Mouse (Mus musculus) hindbrain, embryonic 14.5 days (tissue): ENCODE results near the gene Elmo1. TPM values are rescaled to one million over a fixed set of nuclear protein-coding genes. Genes with fewer than 3 reads are reported as not detected.
A peak's percentile ranks its signal among the peaks of the same experiment; 100 is the strongest.

Source experiments
- ATAC-seq: fragments of 200-750 bp; cut with Nextera tagmentation; 2 replicates; pipeline ENCODE4 v1.8.0; 2017; ENCODE audit warnings: moderate number of reproducible peaks, mild to moderate bottlenecking, moderate TSS enrichment, moderate library complexity; ENCODE audit not compliant: low FRiP score
- DNase-seq: peaks from one replicate; pipeline ENCODE4 v3.0.0-alpha.2; 2015; ENCODE audit warnings: low spot score
- H3K27ac ChIP-seq: fragments of 300-500 bp; sonication (generic); 2 replicates; pipeline ENCODE4 v1.5.1; 2014; ENCODE audit warnings: mild to moderate bottlenecking, moderate library complexity
- H3K27me3 ChIP-seq: fragments of 300-500 bp; sonication (generic); 2 replicates; pipeline ENCODE4 v1.6.1; 2014; ENCODE audit warnings: mild to moderate bottlenecking, low read length, mixed read lengths; ENCODE audit not compliant: control insufficient read depth, insufficient read depth
- H3K36me3 ChIP-seq: fragments of 300-500 bp; sonication (generic); replicated peaks from 2 replicates; pipeline ENCODE4 v1.6.1; 2014; ENCODE audit not compliant: control insufficient read depth, insufficient read depth
- H3K4me1 ChIP-seq: fragments of 300-500 bp; sonication (generic); replicated peaks from 2 replicates; pipeline ENCODE4 v1.6.1; 2014; ENCODE audit warnings: antibody characterized with exemption, low read length, mixed read lengths; ENCODE audit not compliant: control insufficient read depth, insufficient read depth
- H3K4me2 ChIP-seq: fragments of 300-500 bp; sonication (generic); replicated peaks from 2 replicates; pipeline ENCODE4 v1.6.1; 2014; ENCODE audit warnings: mild to moderate bottlenecking, moderate library complexity
- H3K4me3 ChIP-seq: fragments of 300-500 bp; sonication (generic); replicated peaks from 2 replicates; pipeline ENCODE4 v1.5.1; 2014; ENCODE audit warnings: mild to moderate bottlenecking, low read length
- H3K9ac ChIP-seq: fragments of 300-500 bp; sonication (generic); 2 replicates; pipeline ENCODE4 v1.6.1; 2014
- H3K9me3 ChIP-seq: fragments of 300-500 bp; sonication (generic); 2 replicates; pipeline ENCODE4 v1.6.1; 2016; ENCODE audit warnings: low read length; ENCODE audit not compliant: control insufficient read depth
- WGBS: fragments of 180-500 bp; shearing (Covaris S2); extraction: QIAGEN DNeasy Blood & Tissue Kit; methylation state at CpG from one replicate; pipeline ENCODE4 v1.1.7; 2014; 5-methylcytosine and 5-hydroxymethylcytosine counted together
- polyA plus RNA-seq: library from polyadenylated mRNA; unstranded; fragments of >200 nt; fragmentation: Nextera tagmentation; extraction: Ambion mirVana; gene quantifications from 2 replicates; pipeline ENCODE4 v1.2.1, GENCODE M21; 2014

Elmo1 gene
- polyA plus RNA-seq, 1 experiment from 2014 or later: 41.9 TPM

GRCm38 (mm10) chr13:20537487-20537886, 447.1 kb downstream of the Elmo1 start:
- Histone ChIP-seq H3K9me3 (no peaks in the 10 kb centered on the region), H3K4me1 (no peaks in the 10 kb centered on the region), H3K27me3 (no peaks in the 10 kb centered on the region), H3K4me2 (no peak overlapping the region), H3K9ac (no peak overlapping the region), H3K36me3 (no peaks in the 10 kb centered on the region), H3K4me3 (no peak overlapping the region), H3K27ac (no peak overlapping the region)
- 79% methylated on average over 2 of the region's 2 CpGs for WGBS
- ATAC-seq (no peak), DNase-seq (no peak)

- 67% methylated on average over 12 of the region's 12 CpGs for WGBS
These were observed 448.0 kb downstream of the Elmo1 start for GRCm38 (mm10) chr13:20538216-20539070.

GRCm38 (mm10) chr13:20539631-20540030, 449.2 kb downstream of the Elmo1 start:
- Histone ChIP-seq H3K9ac (no peak overlapping the region), H3K36me3 (no peaks in the 10 kb centered on the region), H3K4me2 (no peak overlapping the region), H3K9me3 (no peaks in the 10 kb centered on the region), H3K27ac (no peak overlapping the region), H3K27me3 (no peaks in the 10 kb centered on the region), H3K4me3 (no peak overlapping the region), H3K4me1 (no peaks in the 10 kb centered on the region)
- DNase-seq (no peak), ATAC-seq (no peak)
- 94% methylated on average over 2 of the region's 2 CpGs for WGBS

More at GRCm38 (mm10) chr13:20538216-20539070, 448.0 kb downstream of the Elmo1 start:
- Histone ChIP-seq H3K4me3 (no peak overlapping the region), H3K9me3 (no peaks in the 10 kb centered on the region), H3K4me1 (no peaks in the 10 kb centered on the region), H3K27me3 (no peaks in the 10 kb centered on the region), H3K4me2 (no peak overlapping the region), H3K9ac (no peak overlapping the region), H3K27ac (peak overlapping the region; percentile 63; the same call in 1 of the 2 replicates), H3K36me3 (no peaks in the 10 kb centered on the region)
- DNase-seq (no peak), ATAC-seq (no peak)

GRCm38 (mm10) chr13:20546568-20547204, 456.3 kb downstream of the Elmo1 start:
- DNase-seq (no peak), ATAC-seq (no peak)
- no peak overlapping the region for H3K4me3 ChIP-seq
- H3K27ac ChIP-seq: no peak overlapping the region
- H3K9ac ChIP-seq: no peak overlapping the region
- no peaks in the 10 kb centered on the region for H3K36me3 ChIP-seq
- H3K4me1 ChIP-seq: no peaks in the 10 kb centered on the region
- no peaks in the 10 kb centered on the region for H3K9me3 ChIP-seq
- 76% methylated on average over 12 of the region's 12 CpGs for WGBS
- no peak overlapping the region for H3K4me2 ChIP-seq
- no peaks in the 10 kb centered on the region for H3K27me3 ChIP-seq

GRCm38 (mm10) chr13:20549983-20550382, 459.6 kb downstream of the Elmo1 start:
- Histone ChIP-seq H3K9me3 (no peaks in the 10 kb centered on the region), H3K27ac (no peak overlapping the region), H3K36me3 (no peaks in the 10 kb centered on the region), H3K4me2 (no peak overlapping the region), H3K9ac (no peak overlapping the region), H3K4me1 (no peaks in the 10 kb centered on the region), H3K4me3 (no peak overlapping the region), H3K27me3 (no peaks in the 10 kb centered on the region)
- peak; percentile 69; the same call in 1 of the 2 replicates for ATAC-seq
- peak; percentile 64 for DNase-seq
- WGBS: 60% methylated on average over 4 of the region's 4 CpGs

GRCm38 (mm10) chr13:20551559-20551958, 461.2 kb downstream of the Elmo1 start:
- Histone ChIP-seq H3K36me3 (no peaks in the 10 kb centered on the region), H3K27ac (no peak overlapping the region), H3K4me2 (no peak overlapping the region), H3K9me3 (no peaks in the 10 kb centered on the region), H3K4me1 (no peaks in the 10 kb centered on the region), H3K9ac (no peak overlapping the region), H3K4me3 (no peak overlapping the region), H3K27me3 (no peaks in the 10 kb centered on the region)
- ATAC-seq (no peak), DNase-seq (no peak)
- 88% methylated on average over 1 of the region's 1 CpGs for WGBS

- Histone ChIP-seq H3K27me3 (no peaks in the 10 kb centered on the region), H3K4me2 (no peak overlapping the region), H3K9me3 (no peaks in the 10 kb centered on the region), H3K4me1 (no peaks in the 10 kb centered on the region), H3K4me3 (no peak overlapping the region), H3K27ac (no peak overlapping the region), H3K9ac (no peak overlapping the region), H3K36me3 (no peaks in the 10 kb centered on the region)
- DNase-seq: no peak
- WGBS: 89% methylated on average over 4 of the region's 4 CpGs
- ATAC-seq: no peak
These were observed 465.6 kb downstream of the Elmo1 start for GRCm38 (mm10) chr13:20555853-20556452.

- Histone ChIP-seq H3K4me1 (no peaks in the 10 kb centered on the region), H3K9ac (no peak overlapping the region), H3K4me3 (no peak overlapping the region), H3K9me3 (no peaks in the 10 kb centered on the region), H3K27me3 (no peaks in the 10 kb centered on the region), H3K27ac (no peak overlapping the region), H3K4me2 (no peak overlapping the region), H3K36me3 (no peaks in the 10 kb centered on the region)
- ATAC-seq (peak; percentile 32; the same call in 1 of the 2 replicates), DNase-seq (no peak)
- 90% methylated on average over 10 of the region's 10 CpGs for WGBS
These were observed 466.3 kb downstream of the Elmo1 start for GRCm38 (mm10) chr13:20556739-20557138.

- Histone ChIP-seq H3K4me2 (no peak overlapping the region), H3K9ac (no peak overlapping the region), H3K9me3 (no peaks in the 10 kb centered on the region), H3K4me3 (no peak overlapping the region), H3K27ac (no peak overlapping the region), H3K27me3 (no peaks in the 10 kb centered on the region), H3K4me1 (no peaks in the 10 kb centered on the region), H3K36me3 (no peaks in the 10 kb centered on the region)
- WGBS: 53% methylated on average over 8 of the region's 8 CpGs
- no peak; the same call in 1 of the 2 replicates for ATAC-seq
- DNase-seq: no peak
These were observed 466.8 kb downstream of the Elmo1 start for GRCm38 (mm10) chr13:20557156-20557555.
